Mouse (Mus musculus) cerebellum, adult 9-11 months (tissue): ENCODE measurements around the gene Ninl.

Source experiments
- DNase-seq: peaks from one replicate; pipeline ENCODE4 v3.0.0; 2022

Gene Ninl

DNA sequence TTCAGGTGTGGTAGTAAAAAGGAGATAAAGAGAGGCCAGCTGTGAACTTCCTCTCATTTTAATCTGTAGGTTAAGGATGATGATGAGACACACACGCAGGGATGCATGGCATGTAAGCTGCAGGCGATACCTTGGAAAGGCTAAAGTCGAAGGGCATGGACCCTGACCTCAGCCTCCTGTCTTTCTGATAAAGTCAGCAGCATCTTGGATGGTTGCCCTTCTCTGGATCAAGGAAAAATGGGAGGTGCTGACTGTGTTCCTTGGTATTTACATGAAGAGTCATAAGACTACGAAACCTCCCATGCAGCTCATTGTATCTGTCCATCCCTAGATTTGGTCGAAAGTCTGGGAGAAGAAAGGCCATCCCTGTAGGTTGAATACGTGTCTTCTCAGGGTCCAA, 138.8 kb downstream of the Ninl start:
- no peak for DNase-seq

- DNase-seq = no peak
These were observed 143.4 kb downstream of the Ninl start for GRCm38 (mm10) chr2:150895691-150896252.

GRCm38 (mm10) chr2:150894617-150895267, 144.4 kb downstream of the Ninl start:
- no peak for DNase-seq

- DNase-seq = no peak
These were observed 151.8 kb downstream of the Ninl start for GRCm38 (mm10) chr2:150887370-150887769.

GRCm38 (mm10) chr2:150886315-150886714, 152.9 kb downstream of the Ninl start:
- no peak for DNase-seq

- no peak for DNase-seq
These were observed 153.4 kb downstream of the Ninl start for GRCm38 (mm10) chr2:150885814-150886213.

- no peak for DNase-seq
These were observed 154.4 kb downstream of the Ninl start for GRCm38 (mm10) chr2:150884779-150885110.
